Mouse (Mus musculus) hematopoietic stem cell, adult 5-6 weeks (primary cell): Measurements from ENCODE around the gene Gm10803. TPM values are rescaled to one million over a fixed set of nuclear protein-coding genes. Genes with fewer than 3 reads are reported as not detected.
A peak's percentile ranks its signal among the peaks of the same experiment; 100 is the strongest.
"Not testable (repeated sequence)": the region's sequence is repeated elsewhere in the genome, so short reads cannot be mapped to it uniquely, and the experiment has no call there.

Experiments
- ATAC-seq, 2 experiments: fragments of 125-278 bp in 1 of 2; replicated peaks in 1 of 2; 2 replicates each; pipeline ENCODE4 v1.8.0; 2016 to 2017; ENCODE audit warnings: inconsistent platforms in 2 of 2, mild to moderate bottlenecking in 2 of 2, moderate number of reproducible peaks in 2 of 2, low read depth in 1 of 2, moderate TSS enrichment in 1 of 2; ENCODE audit not compliant: low FRiP score in 2 of 2, poor library complexity in 2 of 2, severe bottlenecking in 2 of 2, insufficient read depth in 1 of 2, low TSS enrichment in 1 of 2
- total RNA-seq: library from RNA; stranded (forward); fragments of 172-1452, 232-1000 nt; gene quantifications from 2 replicates; pipeline ENCODE4 v1.2.3, GENCODE M21; 2017

Gene Gm10803
- total RNA-seq, result not detected in 2 replicates

DNA sequence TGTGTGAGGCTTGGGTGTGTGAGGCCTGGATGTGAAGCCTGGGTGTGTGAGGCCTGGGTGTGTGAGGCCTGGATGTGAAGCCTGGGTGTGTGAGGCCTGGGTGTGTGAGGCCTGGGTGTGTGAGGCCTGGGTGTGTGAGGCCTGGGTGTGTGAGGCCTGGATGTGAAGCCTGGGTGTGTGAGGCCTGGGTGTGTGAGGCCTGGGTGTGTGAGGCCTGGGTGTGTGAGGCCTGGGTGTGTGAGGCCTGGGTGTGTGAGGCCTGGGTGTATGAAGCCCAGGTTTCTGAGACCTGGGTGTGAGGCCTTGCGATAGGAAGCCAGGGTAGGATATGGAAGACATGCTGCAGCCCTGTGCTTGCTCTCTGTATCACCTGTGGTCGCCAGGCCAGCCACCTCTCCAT is at the start of gene Gm10803:
Gene Gm10803, plus strand, starts transcription at position 301 of the 400 bp plus-strand sequence.
- ATAC-seq, result not testable (repeated sequence)

DNA sequence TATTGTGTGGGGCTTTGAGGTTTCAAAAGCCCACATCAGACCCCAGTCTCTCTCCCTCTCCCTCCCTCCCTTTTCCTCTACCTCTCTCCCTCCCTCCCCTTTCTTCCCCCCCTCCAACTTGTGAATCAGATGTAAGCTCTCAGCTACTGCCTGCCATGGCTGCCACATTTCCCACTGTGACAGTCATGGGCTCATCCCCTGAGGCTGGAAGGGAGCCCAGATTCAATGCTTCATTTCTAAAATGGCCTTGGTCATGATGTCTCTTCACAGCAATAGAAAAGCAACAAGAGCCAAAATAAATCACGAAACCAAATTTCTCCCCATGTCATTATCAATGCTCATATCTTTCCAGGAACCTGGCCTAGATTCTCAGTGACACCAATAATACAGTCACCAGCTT is 49.5 kb upstream of the Gm10803 start:
- no peak for ATAC-seq

DNA sequence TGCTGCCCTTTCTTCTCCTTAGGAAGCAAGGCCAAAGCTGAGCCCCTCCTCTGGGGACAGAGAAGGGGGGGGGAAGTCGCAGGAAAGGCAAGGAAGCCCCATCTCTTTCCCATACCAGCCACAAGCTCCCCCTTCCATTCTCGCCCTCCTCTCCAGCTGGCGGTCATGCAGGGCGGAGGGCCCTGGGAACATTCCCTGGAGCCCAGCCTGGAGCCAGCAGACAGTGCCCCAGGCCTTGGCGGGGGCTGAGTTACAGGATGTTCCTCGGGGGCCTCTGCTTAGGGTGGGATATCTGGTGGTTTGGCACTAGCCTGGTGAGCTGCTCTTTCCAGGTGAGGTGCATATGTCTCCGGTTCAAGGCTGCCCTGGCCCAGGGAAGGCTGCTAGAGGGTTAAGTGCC is 48.2 kb upstream of the Gm10803 start:
- ATAC-seq, result no peak

DNA sequence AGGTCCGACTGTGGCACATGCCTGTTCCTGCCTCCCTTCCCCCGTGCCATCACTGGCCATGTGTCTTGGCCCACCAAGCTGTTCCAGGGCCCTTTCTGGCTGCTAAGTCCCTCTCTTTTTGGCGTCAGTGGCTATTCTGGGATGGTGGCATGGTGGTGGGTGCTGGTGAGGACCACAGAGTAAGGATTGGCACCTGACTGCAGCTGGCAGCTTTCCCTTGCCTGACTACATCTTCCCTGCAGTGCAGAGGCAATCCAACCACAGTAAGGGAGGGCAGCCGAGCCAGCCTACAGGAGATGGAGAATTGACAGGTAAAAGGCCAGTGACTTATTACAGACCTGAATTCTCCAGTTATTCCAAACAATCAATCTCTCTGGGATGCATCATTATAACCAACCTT is 45.1 kb upstream of the Gm10803 start:
- no peak for ATAC-seq

DNA sequence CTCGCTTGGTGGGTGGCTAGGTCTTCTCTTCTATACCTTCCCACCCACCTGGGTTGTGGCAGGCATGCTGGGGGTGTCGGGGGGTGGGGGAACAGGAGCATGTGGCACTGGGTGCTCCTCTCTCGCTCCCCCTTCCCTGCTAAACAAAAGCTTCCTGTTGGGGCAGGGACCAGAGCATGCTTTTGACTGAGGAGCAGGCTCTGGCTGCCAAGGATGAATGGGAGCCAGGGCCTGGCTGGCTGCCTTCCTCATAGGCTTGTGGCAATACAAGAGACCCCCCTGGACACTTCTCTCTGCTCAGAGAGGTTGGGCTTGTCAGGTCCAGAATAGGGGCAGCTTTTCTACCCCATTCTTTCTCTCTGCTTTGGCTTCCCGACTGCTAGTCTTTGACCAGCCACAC is 39.3 kb upstream of the Gm10803 start:
- ATAC-seq, result no peak

DNA sequence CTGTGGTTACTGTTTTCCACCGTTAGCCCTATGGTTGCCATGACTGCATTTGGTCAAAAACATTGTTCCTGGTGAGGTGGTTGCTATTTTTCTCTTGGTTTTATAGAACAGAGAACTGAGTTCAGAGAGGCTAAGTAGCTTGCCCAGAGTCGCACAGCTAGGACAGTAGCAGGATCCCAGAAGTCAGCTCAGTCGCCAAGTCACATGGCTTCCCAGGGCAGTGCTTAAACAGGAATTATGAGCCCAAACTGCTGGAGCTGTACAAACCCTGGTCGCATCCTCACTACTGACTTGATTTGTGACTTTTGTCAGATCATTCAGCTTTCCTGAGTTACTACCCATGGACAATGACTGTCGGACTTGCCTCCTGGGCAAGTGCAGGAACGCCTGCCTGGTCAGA is 38.8 kb upstream of the Gm10803 start:
- no peak for ATAC-seq

DNA sequence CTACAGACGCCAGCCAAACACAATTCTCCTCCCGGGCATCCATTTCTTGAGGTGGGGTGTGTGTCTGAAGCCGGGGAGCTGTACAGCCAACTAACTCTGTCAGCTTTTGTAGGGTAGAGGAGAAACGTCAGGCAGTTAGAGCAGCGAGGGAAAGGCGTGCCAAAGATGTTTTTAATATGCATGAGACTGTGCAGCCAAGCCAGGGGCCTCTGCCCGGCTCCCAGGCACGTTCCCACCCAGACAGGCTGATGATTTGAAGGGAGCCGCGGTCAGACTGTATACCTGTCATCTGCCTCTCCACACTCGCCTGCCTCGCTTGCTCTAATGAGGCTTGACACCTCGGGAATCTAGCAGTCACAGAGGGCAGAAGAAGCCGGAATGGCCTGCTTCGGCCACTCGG is 38.4 kb upstream of the Gm10803 start:
- no peak for ATAC-seq

DNA sequence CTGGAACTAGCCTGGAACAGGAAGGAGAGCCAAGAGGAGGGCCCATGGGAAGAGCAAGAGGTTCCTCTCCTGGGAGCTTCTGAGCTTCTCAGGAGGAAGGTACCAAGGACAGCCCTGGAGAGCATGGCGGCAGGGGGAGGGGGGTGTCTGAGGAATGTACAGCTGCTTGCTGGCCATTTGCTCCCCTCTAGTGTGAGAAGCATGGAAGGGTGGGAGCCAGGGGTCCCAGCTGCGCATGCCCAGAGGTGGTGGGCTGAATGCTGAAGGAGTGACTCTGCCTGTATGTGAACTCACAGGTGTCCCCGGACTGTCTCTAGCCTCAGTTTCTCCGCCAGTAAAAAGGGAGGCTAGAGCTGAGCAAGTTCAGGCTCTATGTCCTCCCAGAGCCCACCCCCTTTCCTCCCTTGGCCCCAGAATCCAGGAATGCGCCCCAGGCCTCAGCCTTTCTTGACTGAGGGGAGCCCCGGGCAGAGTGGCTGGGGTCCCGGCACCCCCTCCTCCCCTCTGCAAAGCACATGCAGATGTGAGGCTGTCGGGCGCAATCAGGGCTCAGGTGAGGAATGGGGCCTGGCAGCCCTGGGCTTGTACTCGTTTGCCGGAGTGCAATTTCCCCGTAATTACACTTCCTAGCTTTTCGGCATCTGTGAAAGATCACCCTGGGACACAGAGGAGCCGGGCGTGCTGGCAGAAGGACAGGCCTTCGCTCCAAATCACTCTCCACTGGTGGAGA is 35.2 kb upstream of the Gm10803 start:
- ATAC-seq, result no peak

DNA sequence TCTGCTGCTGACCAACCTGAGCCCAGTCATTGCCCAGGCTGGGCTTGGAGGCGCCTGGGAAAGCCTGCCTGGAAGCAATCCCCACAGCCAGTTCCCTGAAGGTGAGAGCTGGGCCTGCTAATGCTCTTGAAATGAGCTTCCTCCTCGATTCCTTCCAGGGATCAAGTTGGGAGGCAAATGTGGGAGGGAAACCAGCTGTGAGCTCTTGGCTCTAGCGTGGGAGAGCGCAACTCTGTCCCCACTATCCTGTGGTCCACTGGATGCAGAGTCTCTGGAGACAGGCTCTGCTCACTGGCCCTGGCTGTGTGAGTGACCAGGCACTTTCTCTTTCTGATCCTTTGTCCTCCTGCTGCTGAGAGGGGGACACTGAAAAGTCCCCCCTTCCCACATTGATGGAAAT is 30.8 kb upstream of the Gm10803 start:
- no peak for ATAC-seq

DNA sequence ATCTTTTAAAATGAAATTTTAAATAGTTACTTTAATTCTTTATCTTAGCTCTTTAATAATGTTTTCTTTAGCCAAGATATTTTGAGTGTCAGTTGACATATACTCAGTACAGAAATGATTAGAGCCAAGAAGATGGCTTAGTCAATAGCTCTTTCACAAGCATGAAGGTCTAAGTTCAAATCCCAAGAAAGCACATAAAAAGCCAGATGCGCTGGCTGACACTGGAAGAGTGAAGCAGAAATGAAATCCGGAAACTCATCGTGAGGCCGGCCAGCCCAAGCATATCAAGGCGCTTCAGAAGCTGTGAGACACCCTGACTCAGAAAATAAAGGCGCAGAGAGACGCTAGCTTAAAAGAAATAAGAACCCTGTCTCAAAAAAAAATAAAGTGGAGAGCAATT is 26.5 kb upstream of the Gm10803 start:
- ATAC-seq, result no peak

DNA sequence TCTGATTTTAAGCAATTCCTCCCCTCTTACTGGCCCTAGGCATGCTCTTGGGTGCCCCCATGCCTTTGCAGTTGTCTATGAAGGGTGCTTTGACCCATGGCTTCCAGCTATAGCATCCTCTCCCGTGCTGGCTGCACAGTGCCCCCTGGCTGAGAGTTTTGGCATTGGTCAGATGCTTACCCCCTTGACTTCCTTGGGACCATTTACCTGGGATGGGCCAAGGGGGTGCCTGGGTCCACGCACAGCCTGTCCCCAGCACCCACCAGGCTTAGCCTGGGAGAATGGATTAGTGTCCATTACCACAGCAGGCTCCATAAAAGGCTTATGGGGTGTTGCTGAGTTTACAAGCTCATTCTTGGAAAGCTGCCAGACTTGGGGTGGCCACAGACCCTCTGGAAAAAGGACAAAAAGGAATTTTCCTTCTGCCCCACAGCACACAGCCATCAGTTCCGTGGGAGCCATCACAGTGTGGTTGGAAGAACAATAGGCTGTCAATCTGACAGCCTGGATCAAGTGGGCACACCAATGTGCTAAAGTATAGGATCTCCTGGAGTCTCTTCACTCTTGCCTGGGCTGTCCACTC is 22.9 kb upstream of the Gm10803 start:
- ATAC-seq, result no peak

DNA sequence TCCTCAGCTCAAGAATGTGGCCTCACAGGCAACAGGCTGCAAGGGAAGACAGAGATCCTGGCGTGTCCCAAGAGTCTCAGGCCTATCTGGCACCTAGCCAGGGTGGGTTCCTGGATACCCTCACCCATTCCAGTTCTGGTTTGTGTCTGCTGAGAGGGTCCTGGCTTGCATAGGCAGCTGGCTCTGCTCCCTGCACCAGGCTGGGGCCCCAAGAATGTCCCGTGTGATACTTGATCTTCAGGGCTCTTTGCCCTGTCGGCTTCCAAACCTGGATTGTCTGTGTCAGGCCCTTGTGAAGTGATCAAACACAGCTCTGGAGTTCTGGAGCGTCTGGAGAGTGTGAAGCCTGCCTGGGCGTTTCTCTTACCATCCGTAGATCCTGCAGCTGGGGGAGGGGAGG is 22.2 kb upstream of the Gm10803 start:
- ATAC-seq, result no peak

DNA sequence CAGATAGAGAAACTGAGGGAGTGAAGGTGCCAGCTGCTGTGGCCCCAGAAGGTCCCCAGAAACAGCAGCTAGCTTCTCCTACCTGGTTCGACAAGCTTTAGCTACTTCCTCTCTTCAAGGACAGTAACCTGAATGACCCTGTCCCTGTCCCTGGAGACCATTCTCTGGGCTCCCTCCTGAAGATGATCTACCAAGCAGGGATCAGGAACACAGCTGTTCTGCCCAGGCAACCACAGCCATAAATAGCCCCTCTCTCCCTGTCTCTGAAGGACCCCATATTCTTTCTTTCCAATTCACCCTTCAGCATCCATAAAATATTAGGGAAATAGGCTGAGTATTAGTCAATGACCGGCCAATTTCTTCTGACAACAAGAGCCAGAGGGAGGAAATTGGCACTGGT is 18.6 kb upstream of the Gm10803 start:
- no peak for ATAC-seq

DNA sequence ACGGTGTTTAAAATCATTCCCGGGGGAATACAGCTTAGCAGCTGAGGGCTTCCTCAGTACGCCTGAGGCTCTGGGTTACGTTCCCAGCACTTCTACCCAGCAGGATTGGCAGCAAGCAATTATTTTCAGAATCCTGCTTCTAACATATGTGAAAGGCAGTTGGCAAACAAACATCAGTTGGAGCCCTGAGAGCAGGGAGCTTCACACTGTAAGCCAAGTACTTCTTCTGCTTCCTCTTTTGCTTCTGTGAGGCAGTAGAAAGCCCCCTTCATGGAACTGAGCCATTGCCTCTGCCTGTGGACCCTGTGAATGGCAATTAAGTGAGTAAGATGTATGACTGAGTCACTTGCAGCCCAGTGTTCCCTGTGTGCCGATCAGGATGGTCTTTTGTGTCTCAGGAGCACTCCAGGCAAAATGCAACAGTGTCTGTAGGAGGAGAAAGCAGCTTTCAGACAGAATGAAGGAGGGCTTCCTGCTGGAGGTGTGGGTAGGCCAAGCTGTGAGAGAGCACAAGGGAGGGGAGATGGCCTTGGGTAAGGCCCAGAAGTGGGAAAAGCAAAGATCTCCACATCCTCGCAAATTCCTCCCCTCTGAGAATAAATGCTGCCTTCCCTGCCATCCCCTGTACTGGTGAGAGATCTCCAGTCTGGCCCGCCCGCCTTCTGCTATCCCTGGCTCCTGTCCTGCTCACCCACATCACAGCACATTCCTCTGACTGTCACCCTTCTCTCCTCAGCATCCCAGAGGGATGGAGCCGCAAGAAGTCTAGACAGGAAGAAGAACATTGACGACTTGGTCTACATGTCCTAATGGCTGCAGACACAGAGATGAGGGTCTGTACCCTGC is 7.5 kb upstream of the Gm10803 start:
- peak; percentile 42 to 52; a peak in 2 of 4 replicates for ATAC-seq

DNA sequence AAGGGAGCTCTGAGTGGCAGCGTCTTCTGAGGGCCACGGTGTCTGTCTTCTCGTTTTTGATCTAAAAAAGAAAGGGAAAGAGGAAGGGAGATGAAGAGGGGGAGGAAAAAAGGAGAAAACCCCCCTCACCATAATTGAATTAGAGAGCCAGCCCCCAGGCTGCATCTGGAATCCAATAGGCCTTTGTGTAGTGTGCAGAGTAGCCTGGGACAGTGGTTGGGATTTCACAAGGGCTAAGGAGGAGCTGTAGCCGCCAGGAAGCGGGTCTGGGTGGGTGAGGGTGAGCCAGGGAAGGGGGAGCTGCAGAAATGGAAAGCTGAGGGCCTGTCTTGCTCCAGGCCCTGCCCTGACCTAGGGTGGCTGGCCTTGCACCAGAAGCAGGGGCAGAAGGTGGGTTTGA is 6.5 kb upstream of the Gm10803 start:
- no peak for ATAC-seq

DNA sequence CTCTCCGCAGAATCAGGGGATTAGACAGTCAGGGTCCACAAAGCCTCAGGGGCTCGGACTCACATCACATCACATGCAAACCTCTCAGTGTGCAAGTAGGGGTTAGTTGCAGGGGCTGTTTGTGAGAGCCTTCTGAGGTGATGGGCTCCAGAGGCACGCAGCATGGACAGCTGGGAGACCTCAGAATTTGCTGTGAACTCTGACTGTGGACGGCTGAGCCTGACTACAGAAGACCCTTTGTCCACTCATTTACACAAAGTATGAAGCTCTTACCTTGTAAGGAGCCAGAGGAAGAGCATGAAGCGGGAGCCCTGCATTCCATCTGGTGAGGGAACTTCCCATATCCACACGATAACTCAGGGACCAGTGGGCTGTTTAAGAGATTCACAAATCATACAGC is 5.3 kb downstream of the Gm10803 start:
- no peak for ATAC-seq

DNA sequence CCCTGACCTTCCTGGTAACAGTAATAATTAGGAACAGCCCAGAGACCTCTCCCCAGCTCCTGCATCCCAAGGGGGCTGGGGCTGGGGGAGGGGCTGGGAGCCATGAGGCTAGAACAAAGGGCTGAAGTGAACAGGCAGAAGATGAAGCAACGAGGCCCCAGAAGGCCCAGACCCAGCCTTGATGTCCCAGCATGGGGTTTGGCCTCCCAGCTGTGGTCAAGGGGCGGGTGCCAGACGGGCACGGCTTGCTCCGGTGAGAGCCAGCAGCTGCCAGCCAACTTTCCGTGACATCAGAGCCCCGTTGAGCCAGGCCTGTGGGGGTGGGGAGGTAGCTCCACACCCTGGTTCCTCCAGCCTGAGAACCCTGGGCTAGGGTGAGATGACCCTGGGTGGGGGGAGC is 7.3 kb downstream of the Gm10803 start:
- ATAC-seq, result peak; percentile 27 to 56; a peak in 3 of 4 replicates

DNA sequence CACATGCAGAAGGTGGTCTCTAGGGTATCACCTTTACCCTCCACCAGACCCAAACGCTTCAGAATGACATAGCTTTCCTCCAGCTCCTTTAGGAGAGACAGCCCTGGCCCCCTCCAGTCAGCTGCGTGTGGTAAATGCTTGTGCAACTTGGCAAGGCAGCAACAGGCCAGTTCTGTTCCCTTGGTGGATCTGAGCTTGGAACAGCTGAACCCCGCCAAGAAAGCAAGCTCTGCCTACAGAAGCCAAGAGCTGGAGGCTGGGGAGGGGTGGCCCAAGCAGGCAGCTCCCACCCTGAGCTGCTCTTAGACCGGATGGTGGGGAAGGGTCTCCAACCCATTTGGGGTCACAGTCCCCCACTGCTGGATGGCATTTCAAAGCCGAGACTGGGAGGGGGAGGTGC is 12.2 kb downstream of the Gm10803 start:
- ATAC-seq, result no peak
